21 mouse cellular contexts compared by ENCODE assay signal in genomic region chr17:72158857-72159385, GRCm38 (mm10).
DNase-seq lines count a peak whose midpoint lies in the region; ATAC-seq and TF ChIP-seq lines count a peak whose summit lies in the region.
"Had no signal": no experiment of that assay in that cellular context is flagged by ENCODE, and none has a peak within 500 bp of the region (broad histone marks: within the 10 kb centered on the region; RNA-seq: fewer than 3 reads in every experiment).

No protein-coding gene starts in this region.

- WGBS in heart, embryonic 10.5 days, result 70% methylated on average over 5 of the region's 5 CpGs
- 63% methylated on average over 5 of the region's 5 CpGs for WGBS in heart, adult 2 months

- ATAC-seq in megakaryocyte, adult 5-6 weeks (ENCODE audit: poor library complexity, severe bottlenecking), result peak; percentile 52
- no peak for ATAC-seq in monocyte, adult 5-6 weeks (replicated peaks; ENCODE audit: insufficient number of reproducible peaks, low FRiP score, low TSS enrichment, poor library complexity, severe bottlenecking)
- no peak for ATAC-seq in erythroblast, adult 5-6 weeks (replicated peaks; ENCODE audit: low FRiP score, poor library complexity, severe bottlenecking)
- ATAC-seq: liver, embryonic 12.5 days had no signal

- intact Hi-C loops in heart, adult 2 months (cut with DNase I), result no loop called here

- TF ChIP-seq POLR2A in heart, adult 2 months (IDR thresholded peaks at IDR 0.05; ENCODE audit: insufficient read depth, low read depth, low read length), result no peak

- no peaks in the 10 kb centered on the region for H3K79me2 ChIP-seq in heart, adult 2 months (replicated peaks; ENCODE audit: control insufficient read depth, insufficient read depth, low read length)

- H3K36me3 ChIP-seq in heart, embryonic 10.5 days, result no peaks in the 10 kb centered on the region
- H3K36me3 ChIP-seq in heart, adult 2 months (ENCODE audit: control insufficient read depth, insufficient read depth, low read length), result no peaks in the 10 kb centered on the region
- H3K36me3 ChIP-seq: embryonic facial prominence, embryonic 12.5 days; forebrain, embryonic 10.5 days; heart, embryonic 12.5 days; liver, embryonic 12.5 days; neural tube, embryonic 13.5 days; stomach, embryonic 15.5 days had no signal

- H3K27me3 ChIP-seq in heart, embryonic 10.5 days (ENCODE audit: insufficient read depth, poor library complexity, severe bottlenecking), result no peaks in the 10 kb centered on the region
- no peaks in the 10 kb centered on the region for H3K27me3 ChIP-seq in heart, adult 2 months (ENCODE audit: control insufficient read depth, insufficient read depth, low read length)
- H3K27me3 ChIP-seq: embryonic facial prominence, embryonic 12.5 days; heart, embryonic 12.5 days; liver, embryonic 12.5 days; neural tube, embryonic 13.5 days; stomach, embryonic 15.5 days had no signal

- TF ChIP-seq EP300 in heart, adult 2 months (IDR thresholded peaks at IDR 0.05; ENCODE audit: insufficient read depth, low read depth, low read length), result no peak

- H3K4me1 ChIP-seq in heart, embryonic 10.5 days, result peaks cover 3% of the 10 kb centered on the region; the same call in 1 of the 2 replicates
- H3K4me1 ChIP-seq in heart, adult 2 months (ENCODE audit: control insufficient read depth, insufficient read depth, low read length), result no peaks in the 10 kb centered on the region
- H3K4me1 ChIP-seq: embryonic facial prominence, embryonic 12.5 days; forebrain, embryonic 10.5 days; liver, embryonic 12.5 days; neural tube, embryonic 13.5 days; stomach, embryonic 15.5 days had no signal

- peak; percentile 28 for DNase-seq in heart, embryonic 10.5 days (ENCODE audit: low spot score)
- no peak for DNase-seq in heart, adult 2 months
- DNase-seq in Muller cell, postnatal 12 days (ENCODE audit: inconsistent ontology term), result peak; percentile 25
- DNase-seq in adipocyte (ENCODE audit: low spot score), result peak; percentile 48
- DNase-seq: cerebellum, postnatal 14 days; gastrocnemius, postnatal 25 days; heart, postnatal 4 days; kidney, adult 8-10 months; lung, embryonic 14.5 days; right cerebral cortex, postnatal 14 days had no signal

- H3K4me3 ChIP-seq in heart, embryonic 10.5 days, result no peak overlapping the region
- H3K4me3 ChIP-seq in heart, adult 2 months, result no peak overlapping the region
- H3K4me3 ChIP-seq: embryonic facial prominence, embryonic 12.5 days; forebrain, embryonic 10.5 days; heart, embryonic 12.5 days; layer of hippocampus, adult 2 months; left cerebral cortex, adult 2 months; liver, embryonic 12.5 days; neural tube, embryonic 13.5 days; stomach, embryonic 15.5 days had no signal

- H3K9ac ChIP-seq in heart, adult 2 months (ENCODE audit: low read depth, low read length), result no peak overlapping the region
- H3K9ac ChIP-seq: embryonic facial prominence, embryonic 12.5 days; heart, embryonic 12.5 days; liver, embryonic 12.5 days; lung, embryonic 14.5 days; neural tube, embryonic 13.5 days; stomach, embryonic 15.5 days had no signal

- no peak overlapping the region for H3K27ac ChIP-seq in heart, embryonic 10.5 days
- no peak overlapping the region for H3K27ac ChIP-seq in heart, adult 2 months
- H3K27ac ChIP-seq: embryonic facial prominence, embryonic 12.5 days; forebrain, embryonic 10.5 days; layer of hippocampus, adult 2 months; left cerebral cortex, adult 2 months; liver, embryonic 12.5 days; neural tube, embryonic 13.5 days; stomach, embryonic 15.5 days had no signal

- no peaks in the 10 kb centered on the region for H3K9me3 ChIP-seq in heart, embryonic 10.5 days
- H3K9me3 ChIP-seq: neural tube, embryonic 13.5 days; stomach, embryonic 15.5 days had no signal

- TF ChIP-seq CTCF in heart, adult 2 months (IDR thresholded peaks at IDR 0.05), result no peak

Comparison
In these comparisons a context has a peak if more than half of its experiments do, and no peak if none do; other contexts are left out.
1. DNase-seq: peak in heart, embryonic 10.5 days (single experiment), Muller cell, postnatal 12 days (single experiment) and adipocyte (single experiment); none in heart, adult 2 months (0 of 2).